Mouse (Mus musculus) spleen, postnatal 10 days (tissue): ENCODE data around the gene Phf11d.
A peak's percentile ranks its signal among the peaks of the same experiment; 100 is the strongest.
"Not testable (repeated sequence)": the region's sequence is repeated elsewhere in the genome, so short reads cannot be mapped to it uniquely, and the experiment has no call there.

Source experiments
- DNase-seq, 2 experiments: peaks; one replicate each; pipeline ENCODE4 v3.0.0; 2021 to 2022; ENCODE audit warnings: low spot score in 2 of 2

Phf11d gene

DNA sequence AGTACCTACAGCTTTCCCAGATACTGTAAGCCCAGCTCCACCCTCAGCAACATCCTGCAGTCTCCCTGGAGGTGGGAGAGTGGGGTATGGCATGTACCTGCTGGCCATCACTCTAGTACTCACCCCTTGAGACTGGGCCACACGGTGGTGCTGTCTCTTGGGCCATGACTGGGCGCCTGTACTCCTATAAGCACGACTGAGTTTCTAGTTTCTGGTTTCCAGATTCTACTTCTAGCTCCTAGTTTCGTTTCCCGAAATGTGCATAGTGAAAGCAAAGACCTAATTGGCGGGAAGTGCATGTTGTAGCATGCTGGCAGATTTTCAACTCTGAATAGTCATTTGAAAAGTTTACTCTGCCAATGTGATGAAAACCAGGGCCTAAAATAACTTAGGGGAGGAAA is at the start of gene Phf11d:
Phf11d (minus strand) TSS at position 227 of the 401 bp plus-strand sequence.
- DNase-seq, result no peak

GRCm38 (mm10) chr14:59414979-59415378 is 49.7 kb upstream of the Phf11d start:
- DNase-seq, result not testable (repeated sequence)

GRCm38 (mm10) chr14:59396999-59397398 is 31.7 kb upstream of the Phf11d start:
- DNase-seq, result peak; percentile 11 to 61

DNA sequence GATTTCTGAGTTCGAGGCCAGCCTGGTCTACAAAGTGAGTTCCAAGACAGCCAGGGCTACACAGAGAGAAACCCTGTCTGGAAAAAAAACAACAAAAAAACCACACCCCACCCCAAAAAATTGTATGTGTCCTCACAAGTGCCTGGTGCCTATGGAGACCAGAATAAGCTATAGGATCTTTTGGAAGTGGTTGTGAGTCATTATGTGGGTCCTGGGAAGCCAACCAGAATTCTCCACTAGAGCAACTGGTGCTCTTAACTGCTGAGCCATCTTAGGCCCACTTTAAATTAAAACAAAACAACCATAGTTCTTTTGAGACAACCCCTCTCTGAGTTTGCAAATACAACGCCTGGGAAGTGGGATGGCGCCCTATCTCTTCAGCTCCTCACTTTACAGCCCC is 30.0 kb upstream of the Phf11d start, which contains the start of gene Phf11c:
Phf11c (minus strand) TSS at position 101 of the 400 bp plus-strand sequence.
- no peak for DNase-seq

DNA sequence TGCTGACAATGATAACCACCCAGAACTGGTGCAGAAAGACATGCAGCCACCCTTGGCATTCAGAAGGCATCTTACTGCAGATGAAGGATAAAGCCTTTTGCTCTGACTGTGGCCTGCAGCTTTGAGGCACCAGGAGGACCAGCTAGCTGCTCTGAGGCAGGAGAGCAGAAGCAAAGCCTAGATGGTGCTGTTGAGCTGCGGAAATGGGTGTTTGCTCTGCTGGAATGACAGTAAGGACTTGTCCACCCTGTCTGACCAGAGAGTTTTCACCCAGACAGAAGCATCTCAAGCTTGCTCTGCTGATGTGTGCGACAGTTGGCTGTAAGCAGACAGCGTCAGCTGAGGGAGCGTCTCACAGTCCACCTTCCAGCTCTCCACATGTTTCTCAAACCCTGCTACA is 24.9 kb upstream of the Phf11d start:
- not testable (repeated sequence) for DNase-seq

DNA sequence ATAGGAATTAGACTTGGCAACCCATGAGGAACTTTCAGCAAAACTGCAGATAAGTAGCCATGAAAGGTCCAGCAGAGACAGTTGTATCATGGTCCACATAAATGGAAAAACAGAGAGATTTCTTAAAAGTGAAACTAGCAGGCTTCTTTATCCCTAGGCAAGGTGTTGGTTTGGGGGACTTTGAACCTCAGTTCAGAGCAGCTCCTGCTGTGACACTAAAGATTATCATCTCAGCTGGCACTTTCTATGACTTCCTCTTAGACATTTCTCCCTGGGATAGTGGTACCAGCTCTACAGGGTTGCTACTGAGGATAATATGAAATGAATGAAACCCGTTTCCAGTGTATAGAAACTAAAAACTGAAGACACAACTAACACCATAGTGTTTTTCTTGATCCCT is 24.3 kb upstream of the Phf11d start:
- no peak for DNase-seq

- DNase-seq, result no peak
These were observed 5.2 kb upstream of the Phf11d start for GRCm38 (mm10) chr14:59370348-59371068.

DNA sequence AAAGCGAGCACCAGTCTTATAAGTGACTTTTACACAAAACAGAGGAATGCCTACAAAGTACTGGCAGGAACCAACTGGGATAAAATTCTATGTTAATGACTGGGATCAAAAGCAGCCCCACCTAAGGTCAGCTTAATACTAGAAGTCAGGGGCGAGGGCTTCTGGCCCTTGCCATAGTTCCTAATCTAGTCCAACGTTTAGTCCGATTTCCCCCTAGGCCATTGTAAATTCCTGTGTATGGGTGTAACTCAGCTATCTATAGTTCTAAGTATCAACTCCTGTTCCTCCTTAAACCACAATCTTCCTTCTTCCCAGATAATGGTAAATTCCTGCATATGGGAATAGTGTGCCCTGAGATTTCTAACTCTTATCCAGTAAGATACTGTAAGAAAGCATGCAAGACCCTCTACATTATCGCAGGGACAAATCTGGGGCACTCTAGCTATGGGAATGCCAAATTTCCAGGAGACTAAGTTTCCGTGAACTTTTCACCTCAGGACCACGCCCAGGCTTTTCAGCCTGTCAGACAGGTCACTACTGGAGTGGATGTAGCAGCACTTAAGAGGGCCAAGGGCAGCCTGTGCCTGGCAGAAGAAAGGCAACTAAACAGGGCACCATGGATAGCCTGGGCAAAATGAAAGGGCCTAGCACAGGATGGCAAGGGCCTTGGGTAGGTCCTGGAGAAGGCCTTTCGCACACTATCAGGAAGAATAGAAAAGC is 1.3 kb upstream of the Phf11d start:
- DNase-seq, result no peak

GRCm38 (mm10) chr14:59341189-59341588 is 24.1 kb downstream of the Phf11d start, which contains the start of gene Phf11b:
Gene Phf11b (minus strand): TSS chr14:59341351.
- peak in 1 of 2 experiments; percentile 24 for DNase-seq

DNA sequence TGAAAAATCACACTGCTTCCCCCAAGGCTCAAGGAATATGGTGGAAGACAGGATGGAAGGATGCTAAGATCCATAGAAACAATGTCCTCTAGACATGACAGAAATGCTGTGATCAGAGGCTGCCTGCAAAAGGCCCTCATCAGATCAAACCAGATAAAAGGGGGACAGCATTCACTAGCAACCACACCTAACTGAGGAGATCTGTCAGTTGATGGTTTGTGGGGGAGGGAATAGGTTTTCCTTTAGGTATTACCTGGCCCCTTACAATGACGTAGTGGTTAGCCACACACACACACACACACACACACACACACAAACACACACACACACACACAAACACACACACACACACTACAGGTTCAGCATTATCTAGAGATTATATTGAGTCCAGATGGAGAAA is 25.7 kb downstream of the Phf11d start:
- DNase-seq, result no peak

GRCm38 (mm10) chr14:59336056-59336455 is 29.2 kb downstream of the Phf11d start:
- not testable (repeated sequence) for DNase-seq

DNA sequence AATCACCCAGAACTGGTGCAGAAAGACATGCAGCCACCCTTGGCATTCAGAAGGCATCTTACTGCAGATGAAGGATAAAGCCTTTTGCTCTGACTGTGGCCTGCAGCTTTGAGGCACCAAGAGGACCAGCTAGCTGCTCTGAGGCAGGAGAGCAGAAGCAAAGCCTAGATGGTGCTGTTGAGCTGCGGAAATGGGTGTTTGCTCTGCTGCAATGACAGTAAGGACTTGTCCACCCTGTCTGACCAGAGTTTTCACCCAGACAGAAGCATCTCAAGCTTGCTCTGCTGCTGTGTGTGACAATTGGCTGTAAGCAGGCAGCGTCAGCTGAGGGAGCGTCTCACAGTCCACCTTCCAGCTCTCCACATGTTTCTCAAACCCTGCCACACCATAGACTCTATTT is 34.8 kb downstream of the Phf11d start:
- DNase-seq, result peak in 1 of 2 experiments; percentile 16

GRCm38 (mm10) chr14:59319970-59320369 is 45.3 kb downstream of the Phf11d start:
- DNase-seq, result not testable (repeated sequence)

- not testable (repeated sequence) for DNase-seq
These were observed 46.2 kb downstream of the Phf11d start for GRCm38 (mm10) chr14:59319036-59319435.
